7 mouse cellular contexts compared by ENCODE assay signal in genomic region chr1:171110659-171111019, GRCm38 (mm10). TPM values are rescaled to one million over a fixed set of nuclear protein-coding genes. Genes with fewer than 3 reads are reported as not detected.
A peak's percentile ranks its signal among the peaks of the same experiment; 100 is the strongest.
DNase-seq lines count a peak whose midpoint lies in the region; ATAC-seq lines count a peak whose summit lies in the region.

No protein-coding gene starts in this region.

- H3K27me3 ChIP-seq in forebrain, embryonic 13.5 days: no peaks in the 10 kb centered on the region; the same call in 1 of the 2 replicates
- no peaks in the 10 kb centered on the region for H3K27me3 ChIP-seq in limb, embryonic 13.5 days
- H3K27me3 ChIP-seq in stomach, embryonic 15.5 days (replicated peaks): no peaks in the 10 kb centered on the region

- H3K9me3 ChIP-seq in forebrain, embryonic 13.5 days (replicated peaks): no peaks in the 10 kb centered on the region
- H3K9me3 ChIP-seq in limb, embryonic 13.5 days: no peaks in the 10 kb centered on the region
- H3K9me3 ChIP-seq in stomach, embryonic 15.5 days: no peaks in the 10 kb centered on the region

- 6% methylated on average over 15 of the region's 15 CpGs for WGBS in forebrain, embryonic 13.5 days
- 14% methylated on average over 15 of the region's 15 CpGs for WGBS in limb, embryonic 13.5 days
- 13% methylated on average over 15 of the region's 15 CpGs for WGBS in stomach, embryonic 15.5 days

- DNase-seq in ovary, postnatal 10 days (ENCODE audit: low spot score): peak; percentile 35
- DNase-seq in ovary, adult 18-20 months (ENCODE audit: low spot score): no peak
- no peak for DNase-seq in spleen, postnatal 4 days (ENCODE audit: low spot score in 2 of 2)
- no peak for DNase-seq in cerebellum, adult 11-12 months

- H3K4me1 ChIP-seq in forebrain, embryonic 13.5 days: peaks cover 24% of the 10 kb centered on the region
- H3K4me1 ChIP-seq in limb, embryonic 13.5 days: peaks cover 9% of the 10 kb centered on the region
- peaks cover 4% of the 10 kb centered on the region; the same call in 1 of the 2 replicates for H3K4me1 ChIP-seq in stomach, embryonic 15.5 days

- H3K4me3 ChIP-seq in forebrain, embryonic 13.5 days: peak overlapping the region; percentile 44
- H3K4me3 ChIP-seq in limb, embryonic 13.5 days: peak overlapping the region; percentile 58
- peak overlapping the region; percentile 61 for H3K4me3 ChIP-seq in stomach, embryonic 15.5 days (replicated peaks)

- H3K27ac ChIP-seq in forebrain, embryonic 13.5 days: peak overlapping the region; percentile 78
- peak overlapping the region; percentile 71 for H3K27ac ChIP-seq in limb, embryonic 13.5 days
- peak overlapping the region; percentile 80 for H3K27ac ChIP-seq in stomach, embryonic 15.5 days

- peak overlapping the region; percentile 61 for H3K4me2 ChIP-seq in forebrain, embryonic 13.5 days
- peak overlapping the region; percentile 67 for H3K4me2 ChIP-seq in limb, embryonic 13.5 days (replicated peaks)
- H3K4me2 ChIP-seq in stomach, embryonic 15.5 days: peak overlapping the region; percentile 59

- peak overlapping the region; percentile 65 for H3K9ac ChIP-seq in forebrain, embryonic 13.5 days
- H3K9ac ChIP-seq in limb, embryonic 13.5 days: peak overlapping the region; percentile 62
- H3K9ac ChIP-seq in stomach, embryonic 15.5 days: no peak overlapping the region

- ATAC-seq in forebrain, embryonic 13.5 days: peak; percentile 64
- ATAC-seq in limb, embryonic 13.5 days (ENCODE audit: low FRiP score, low read depth): peak; percentile 13; the same call in 1 of the 2 replicates
- no peak; the same call in 1 of the 2 replicates for ATAC-seq in stomach, embryonic 15.5 days (ENCODE audit: insufficient read depth, low FRiP score, low read depth)

- no peaks in the 10 kb centered on the region for H3K36me3 ChIP-seq in forebrain, embryonic 13.5 days (ENCODE audit: poor library complexity, severe bottlenecking)
- H3K36me3 ChIP-seq in limb, embryonic 13.5 days: no peaks in the 10 kb centered on the region
- H3K36me3 ChIP-seq in stomach, embryonic 15.5 days: no peaks in the 10 kb centered on the region

RNA-seq across cellular contexts. Expression of gene Cfap126, which starts 3.1 kb away (rescaled TPM):
- polyA plus RNA-seq in forebrain, embryonic 13.5 days (2015; fragmentation: Nextera tagmentation; extraction: Ambion mirVana): 6.6 and 7.8 TPM in 2 replicates
- 0.86 and 1.5 TPM in 2 replicates for polyA plus RNA-seq in limb, embryonic 13.5 days (2015; fragmentation: Nextera tagmentation; extraction: Ambion mirVana)
- 1.6 and 2.9 TPM in 2 replicates for polyA plus RNA-seq in stomach, embryonic 15.5 days (2015; fragmentation: Nextera tagmentation; extraction: Ambion mirVana)

RNA-seq across cellular contexts. Expression of gene Sdhc, which starts 39.8 kb away (rescaled TPM):
- 223 and 229 TPM in 2 replicates for polyA plus RNA-seq in forebrain, embryonic 13.5 days (2015; fragmentation: Nextera tagmentation; extraction: Ambion mirVana)
- polyA plus RNA-seq in limb, embryonic 13.5 days (2015; fragmentation: Nextera tagmentation; extraction: Ambion mirVana): 224 and 236 TPM in 2 replicates
- polyA plus RNA-seq in stomach, embryonic 15.5 days (2015; fragmentation: Nextera tagmentation; extraction: Ambion mirVana): 258 and 282 TPM in 2 replicates

RNA-seq across cellular contexts. Expression of gene Mpz, which starts 39.9 kb away (rescaled TPM):
- 0.22 TPM in 1 of 2 replicates, not detected in the other for polyA plus RNA-seq in forebrain, embryonic 13.5 days (2015; fragmentation: Nextera tagmentation; extraction: Ambion mirVana)
- polyA plus RNA-seq in limb, embryonic 13.5 days (2015; fragmentation: Nextera tagmentation; extraction: Ambion mirVana): 5.0 and 6.8 TPM in 2 replicates
- 1.8 and 2.2 TPM in 2 replicates for polyA plus RNA-seq in stomach, embryonic 15.5 days (2015; fragmentation: Nextera tagmentation; extraction: Ambion mirVana)

RNA-seq across cellular contexts. Expression of gene Fcgr3, which starts 45.9 kb away (rescaled TPM):
- 3.5 and 3.8 TPM in 2 replicates for polyA plus RNA-seq in forebrain, embryonic 13.5 days (2015; fragmentation: Nextera tagmentation; extraction: Ambion mirVana)
- polyA plus RNA-seq in limb, embryonic 13.5 days (2015; fragmentation: Nextera tagmentation; extraction: Ambion mirVana): 8.7 and 9.2 TPM in 2 replicates
- polyA plus RNA-seq in stomach, embryonic 15.5 days (2015; fragmentation: Nextera tagmentation; extraction: Ambion mirVana): 18.7 and 18.8 TPM in 2 replicates
